Mouse (Mus musculus): ENCODE results near the gene Aldh1l1.

DNA sequence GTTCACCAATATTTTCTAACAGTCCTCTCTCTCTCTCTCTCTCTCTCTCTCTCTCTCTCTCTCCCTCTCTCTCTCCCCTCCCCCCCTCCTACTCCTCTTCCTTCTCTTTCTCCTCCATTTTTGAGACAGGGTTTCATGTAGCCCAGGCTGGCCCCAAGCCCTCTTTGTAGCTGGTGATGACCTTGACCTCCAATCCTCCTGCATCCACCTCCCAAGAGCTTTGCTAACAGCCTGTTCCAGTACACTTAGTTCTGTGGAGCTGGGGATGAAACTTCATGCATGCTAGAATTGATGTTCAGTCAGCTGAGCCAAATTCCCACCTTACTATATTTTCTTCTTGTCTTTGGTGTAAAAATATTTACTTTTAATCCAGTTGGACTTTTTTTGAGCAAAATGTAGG, 67.0 kb downstream of the Aldh1l1 start:
- TF ChIP-seq GATA1 (IDR thresholded peaks at IDR 0.05; ENCODE audit: low read length) (no peak), TAL1 (IDR thresholded peaks at IDR 0.05; ENCODE audit: low read length) (no peak)
